Mouse (Mus musculus) G1E (cell line): ENCODE results near the gene Hk2.

Experiments
- CTCF ChIP-seq: IDR thresholded peaks from 2 replicates; pipeline ENCODE4 v1.5.1; 2012; ENCODE audit warnings: low read depth, low read length, inconsistent platforms, mixed read lengths
- GATA1 ChIP-seq: IDR thresholded peaks from 2 replicates; pipeline ENCODE4 v1.6.1; 2012; ENCODE audit warnings: borderline replicate concordance, low read length, inconsistent platforms, mixed read lengths
- POLR2AphosphoS5 ChIP-seq: IDR thresholded peaks from 2 replicates; pipeline ENCODE4 v1.6.1; 2012; ENCODE audit warnings: low read depth, low read length, inconsistent platforms; ENCODE audit not compliant: insufficient replicate concordance
- TAL1 ChIP-seq: conservative IDR thresholded peaks from 2 replicates; pipeline ENCODE4 v1.6.1; 2012; ENCODE audit warnings: low read depth, low read length, inconsistent platforms, mixed read lengths

- TF ChIP-seq CTCF (no peak), POLR2AphosphoS5 (no peak), GATA1 (no peak), TAL1 (no peak)
These were observed 30.7 kb upstream of the Hk2 start for GRCm38 (mm10) chr6:82804984-82805383.
